Mouse (Mus musculus) small intestine, adult 2 months (tissue): ENCODE data around the gene Mnt. TPM values are rescaled to one million over a fixed set of nuclear protein-coding genes. Genes with fewer than 3 reads are reported as not detected.
A peak's percentile ranks its signal among the peaks of the same experiment; 100 is the strongest.

Experiments used
- H3K27ac ChIP-seq: fragments of 200-500 bp; 2 replicates; pipeline ENCODE4 v1.5.1; 2012; ENCODE audit warnings: low read depth, low read length, control low read depth, inconsistent platforms; ENCODE audit not compliant: insufficient read depth
- H3K27me3 ChIP-seq: fragments of 200-500 bp; 2 replicates; pipeline ENCODE4 v1.6.1; 2012; ENCODE audit warnings: mild to moderate bottlenecking, moderate library complexity, low read length, inconsistent platforms; ENCODE audit not compliant: control insufficient read depth, insufficient read depth
- H3K36me3 ChIP-seq: fragments of 200-500 bp; 2 replicates; pipeline ENCODE4 v1.6.1; 2012; ENCODE audit warnings: mild to moderate bottlenecking, low read length, control low read depth, inconsistent platforms; ENCODE audit not compliant: control insufficient read depth, insufficient read depth
- H3K4me1 ChIP-seq: fragments of 200-500 bp; 2 replicates; pipeline ENCODE4 v1.6.1; 2012; ENCODE audit warnings: low read length, inconsistent platforms, mixed read lengths; ENCODE audit not compliant: control insufficient read depth, insufficient read depth, insufficient read length
- H3K4me3 ChIP-seq: fragments of 200-500 bp; 2 replicates; pipeline ENCODE4 v1.5.1; 2012; ENCODE audit warnings: low read depth, mild to moderate bottlenecking, control low read depth, inconsistent platforms, low read length, moderate library complexity
- CTCF ChIP-seq: fragments of 200-500 bp; IDR thresholded peaks from 2 replicates; pipeline ENCODE4 v1.5.1; 2012; ENCODE audit warnings: low read depth, mild to moderate bottlenecking, control low read depth, inconsistent platforms, low read length, moderate library complexity, mixed read lengths; ENCODE audit not compliant: insufficient replicate concordance, insufficient read length; ENCODE audit errors: extremely low read depth
- POLR2A ChIP-seq: fragments of 200-500 bp; IDR thresholded peaks from 2 replicates; pipeline ENCODE4 v1.6.1; 2012; ENCODE audit warnings: low read depth, mild to moderate bottlenecking, control low read depth, inconsistent platforms, low read length, moderate library complexity
- WGBS: fragments of 180-500 bp; shearing (Covaris S2); methylation state at CpG from one replicate; pipeline ENCODE4 v1.1.7; 2018; 5-methylcytosine and 5-hydroxymethylcytosine counted together
- polyA plus RNA-seq: library from polyadenylated mRNA; depleted of rRNA; stranded (reverse); fragments of >200 nt; gene quantifications from 2 replicates; pipeline ENCODE4 v1.2.3, GENCODE M21; 2012

Mnt gene
- polyA plus RNA-seq, 1 experiment, result 23.6 TPM

- TF ChIP-seq POLR2A (no peak), CTCF (no peak)
- 94% methylated on average over 22 of the region's 22 CpGs for WGBS
- Histone ChIP-seq H3K4me1 (peaks cover 21% of the 10 kb centered on the region), H3K27me3 (no peaks in the 10 kb centered on the region), H3K36me3 (no peaks in the 10 kb centered on the region), H3K4me3 (no peak overlapping the region), H3K27ac (no peak overlapping the region)
These were observed 5.7 kb downstream of the Mnt start for GRCm38 (mm10) chr11:74836225-74837055.

GRCm38 (mm10) chr11:74837056-74837693 lies 6.5 kb downstream of the Mnt start:
- no peaks in the 10 kb centered on the region for H3K36me3 ChIP-seq
- TF ChIP-seq CTCF (no peak), POLR2A (no peak)
- 31% methylated on average over 16 of the region's 16 CpGs for WGBS
- H3K27ac ChIP-seq, result peak overlapping the region; percentile 53
- peaks cover 21% of the 10 kb centered on the region for H3K4me1 ChIP-seq
- peak overlapping the region; percentile 71 for H3K4me3 ChIP-seq
- no peaks in the 10 kb centered on the region for H3K27me3 ChIP-seq

GRCm38 (mm10) chr11:74837694-74838431 lies 7.1 kb downstream of the Mnt start:
- H3K4me1 ChIP-seq, result peaks cover 21% of the 10 kb centered on the region
- WGBS, result 1% methylated on average over 54 of the region's 54 CpGs
- TF ChIP-seq CTCF (peak; percentile 18; the same call in 1 of the 2 replicates), POLR2A (no peak)

GRCm38 (mm10) chr11:74838441-74838840 lies 7.7 kb downstream of the Mnt start:
- no peaks in the 10 kb centered on the region for H3K27me3 ChIP-seq
- TF ChIP-seq POLR2A, result no peak
- TF ChIP-seq CTCF, result no peak
- peaks cover 10% of the 10 kb centered on the region for H3K36me3 ChIP-seq
- WGBS, result under 1% methylated on average over 35 of the region's 35 CpGs
- peak overlapping the region; percentile 98 for H3K27ac ChIP-seq
- peak overlapping the region; percentile 71 for H3K4me3 ChIP-seq
- H3K4me1 ChIP-seq, result peaks cover 21% of the 10 kb centered on the region

More at GRCm38 (mm10) chr11:74837694-74838431, 7.1 kb downstream of the Mnt start:
- peak overlapping the region; percentile 71 for H3K4me3 ChIP-seq
- H3K36me3 ChIP-seq, result peaks cover 6% of the 10 kb centered on the region
- H3K27me3 ChIP-seq, result no peaks in the 10 kb centered on the region
- H3K27ac ChIP-seq, result peak overlapping the region; percentile 98

- WGBS, result 28% methylated on average over 6 of the region's 6 CpGs
- Histone ChIP-seq H3K27me3 (no peaks in the 10 kb centered on the region), H3K4me3 (no peak overlapping the region), H3K36me3 (peaks cover 11% of the 10 kb centered on the region), H3K27ac (peak overlapping the region; percentile 17; the same call in 1 of the 2 replicates), H3K4me1 (peaks cover 19% of the 10 kb centered on the region)
- TF ChIP-seq CTCF, result no peak
- TF ChIP-seq POLR2A, result no peak
These were observed 8.3 kb downstream of the Mnt start for GRCm38 (mm10) chr11:74838971-74839370.

GRCm38 (mm10) chr11:74839860-74840715 lies 9.4 kb downstream of the Mnt start:
- no peak overlapping the region for H3K27ac ChIP-seq

More at GRCm38 (mm10) chr11:74839860-74840715, 9.4 kb downstream of the Mnt start:
- 94% methylated on average over 19 of the region's 19 CpGs for WGBS
- Histone ChIP-seq H3K36me3 (peaks cover 14% of the 10 kb centered on the region), H3K4me3 (no peak overlapping the region), H3K4me1 (peaks cover 10% of the 10 kb centered on the region), H3K27me3 (no peaks in the 10 kb centered on the region)
- TF ChIP-seq POLR2A (0 out of 2 replicates have a peak, but pooled peaks have one; percentile 12), CTCF (no peak)
